Mouse (Mus musculus) kidney, postnatal 4 days (tissue): ENCODE results near the gene Nav2.

Experiments
- DNase-seq, 2 experiments: peaks; one replicate each; pipeline ENCODE4 v3.0.0; 2021; ENCODE audit warnings: mixed read lengths in 2 of 2

Nav2 gene

GRCm38 (mm10) chr7:49462328-49462811 lies 553.9 kb downstream of the Nav2 start:
- DNase-seq: peak in 1 of 2 experiments; percentile 56

- peak; percentile 69 to 75 for DNase-seq
Observed at GRCm38 (mm10) chr7:49467861-49468260, 559.3 kb downstream of the Nav2 start.

GRCm38 (mm10) chr7:49468492-49469205 lies 560.1 kb downstream of the Nav2 start:
- no peak for DNase-seq

- DNase-seq: peak; percentile 85 to 88
Observed at GRCm38 (mm10) chr7:49471278-49471677, 562.8 kb downstream of the Nav2 start.

GRCm38 (mm10) chr7:49475282-49475681 lies 566.8 kb downstream of the Nav2 start:
- no peak for DNase-seq

GRCm38 (mm10) chr7:49476163-49476562 lies 567.6 kb downstream of the Nav2 start:
- DNase-seq: no peak

- DNase-seq: peak; percentile 76 to 82
Observed at GRCm38 (mm10) chr7:49476666-49477065, 568.1 kb downstream of the Nav2 start.

- DNase-seq: peak in 1 of 2 experiments; percentile 48
Observed at GRCm38 (mm10) chr7:49477076-49477975, 568.8 kb downstream of the Nav2 start.

- no peak for DNase-seq
Observed at GRCm38 (mm10) chr7:49477976-49478349, 569.4 kb downstream of the Nav2 start.

- no peak for DNase-seq
Observed at GRCm38 (mm10) chr7:49478886-49479285, 570.4 kb downstream of the Nav2 start.

GRCm38 (mm10) chr7:49480962-49481361 lies 572.4 kb downstream of the Nav2 start:
- no peak for DNase-seq

- peak; percentile 69 to 81 for DNase-seq
Observed at GRCm38 (mm10) chr7:49484036-49484744, 575.7 kb downstream of the Nav2 start.

GRCm38 (mm10) chr7:49485292-49485847 lies 576.9 kb downstream of the Nav2 start:
- DNase-seq: no peak

GRCm38 (mm10) chr7:49487347-49487746 lies 578.8 kb downstream of the Nav2 start:
- DNase-seq: no peak

GRCm38 (mm10) chr7:49488493-49489087 lies 580.1 kb downstream of the Nav2 start:
- peak; percentile 43 to 55 for DNase-seq

GRCm38 (mm10) chr7:49490814-49491213 lies 582.3 kb downstream of the Nav2 start:
- DNase-seq: no peak

- no peak for DNase-seq
Observed at GRCm38 (mm10) chr7:49492622-49493021, 584.1 kb downstream of the Nav2 start.

- DNase-seq: peak; percentile 63 to 65
Observed at GRCm38 (mm10) chr7:49493210-49493609, 584.7 kb downstream of the Nav2 start.

GRCm38 (mm10) chr7:49494654-49495053 lies 586.1 kb downstream of the Nav2 start:
- no peak for DNase-seq

GRCm38 (mm10) chr7:49496111-49496510 lies 587.6 kb downstream of the Nav2 start:
- no peak for DNase-seq

GRCm38 (mm10) chr7:49496766-49497425 lies 588.4 kb downstream of the Nav2 start:
- peak; percentile 71 to 79 for DNase-seq

GRCm38 (mm10) chr7:49497426-49497892 lies 588.9 kb downstream of the Nav2 start:
- DNase-seq: no peak
